Mouse (Mus musculus) megakaryocyte progenitor cell, adult 5-6 weeks (primary cell): ENCODE results near the gene Rab3gap1. TPM values are rescaled to one million over a fixed set of nuclear protein-coding genes. Genes with fewer than 3 reads are reported as not detected.

Experiments used
- ATAC-seq: replicated peaks from 2 replicates; pipeline ENCODE4 v1.8.0; 2016; ENCODE audit warnings: mild to moderate bottlenecking, moderate TSS enrichment, inconsistent platforms; ENCODE audit not compliant: poor library complexity
- total RNA-seq, 2 experiments: library from RNA; stranded (forward) in 1 of 2; stranded (reverse) in 1 of 2; fragments of 157-497, 149-512 nt in 1 of 2; fragments of 200-1000 nt in 1 of 2; gene quantifications; 2 replicates each; pipeline versions ENCODE4 v1.2.3 to v1.2.4; 2015 to 2017

The Rab3gap1 gene
- total RNA-seq (2015) (14.1 and 16.1 TPM in 2 replicates), total RNA-seq (2017) (40.3 and 47.3 TPM in 2 replicates)

DNA sequence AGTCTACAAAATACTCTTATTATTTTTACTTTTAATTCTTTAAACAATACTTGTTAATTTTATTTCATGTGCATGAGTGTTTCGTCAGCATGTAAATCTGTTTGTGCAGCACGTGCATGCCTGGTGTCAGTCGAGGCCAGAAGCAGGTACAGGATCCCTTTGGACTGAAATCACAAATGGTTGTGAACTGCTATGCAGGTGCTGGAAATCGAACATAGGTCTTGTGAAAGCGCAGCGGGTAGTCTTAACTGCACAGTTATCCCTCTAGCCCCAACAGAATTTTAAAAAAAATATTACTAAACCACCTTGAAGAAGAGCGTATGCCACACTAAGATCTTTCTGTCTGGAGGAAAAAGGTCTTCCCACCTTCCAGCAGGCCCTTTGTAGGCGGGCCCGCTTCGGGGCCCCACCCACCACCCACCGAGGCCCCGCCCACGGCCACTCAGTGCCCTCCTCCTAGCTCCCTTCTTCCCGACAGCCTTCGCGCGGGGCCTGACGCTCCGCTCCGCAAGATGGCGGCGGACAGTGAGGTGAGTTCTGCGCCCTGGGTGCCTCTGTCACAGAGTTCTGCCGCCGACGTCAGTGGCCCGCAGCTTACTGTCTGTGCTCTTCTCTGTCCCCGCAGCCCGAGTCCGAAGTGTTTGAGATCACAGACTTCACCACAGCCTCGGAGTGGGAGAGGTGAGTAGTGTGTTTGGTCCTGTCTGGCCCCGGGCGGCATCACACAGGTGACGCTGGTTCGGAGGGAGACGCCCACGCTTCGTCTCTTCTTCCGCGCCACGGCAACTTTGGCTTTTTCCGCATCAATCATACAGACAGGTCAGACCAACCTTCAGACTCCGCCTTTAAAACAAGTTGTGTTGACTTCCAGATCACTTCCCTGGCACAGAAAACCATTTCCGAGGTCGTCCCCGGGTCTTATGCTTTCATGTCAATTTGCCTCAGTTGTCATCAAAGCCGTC is at the start of gene Rab3gap1:
Rab3gap1 (plus strand) TSS at position 474 of the 962 bp plus-strand sequence.
- peak; percentile 100 for ATAC-seq

- ATAC-seq, result peak; percentile 83
These were observed 41.2 kb upstream of the Rab3gap1 start for GRCm38 (mm10) chr1:127827325-127827724.

GRCm38 (mm10) chr1:127830215-127830921 is 38.2 kb upstream of the Rab3gap1 start:
- ATAC-seq, result peak; percentile 78

DNA sequence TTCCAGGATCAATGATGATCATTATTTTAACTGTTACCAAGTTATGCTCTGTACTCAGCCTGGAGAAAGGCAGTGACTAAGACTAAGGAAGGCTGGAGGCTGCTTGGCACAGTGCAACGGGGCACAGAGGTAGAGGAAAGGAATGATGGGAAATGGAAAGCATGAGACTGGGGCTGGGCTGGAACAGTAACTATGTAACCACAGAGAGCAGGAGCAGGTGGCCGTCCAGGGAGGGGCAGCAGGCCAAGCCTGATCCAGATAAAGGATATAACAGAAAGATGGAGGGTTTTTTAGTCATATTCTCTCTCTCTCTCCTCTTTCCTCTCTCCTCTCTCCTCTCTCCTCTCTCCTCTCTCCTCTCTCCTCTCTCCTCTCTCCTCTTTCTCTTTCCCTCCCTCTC is 34.9 kb upstream of the Rab3gap1 start:
- peak; percentile 49 for ATAC-seq

DNA sequence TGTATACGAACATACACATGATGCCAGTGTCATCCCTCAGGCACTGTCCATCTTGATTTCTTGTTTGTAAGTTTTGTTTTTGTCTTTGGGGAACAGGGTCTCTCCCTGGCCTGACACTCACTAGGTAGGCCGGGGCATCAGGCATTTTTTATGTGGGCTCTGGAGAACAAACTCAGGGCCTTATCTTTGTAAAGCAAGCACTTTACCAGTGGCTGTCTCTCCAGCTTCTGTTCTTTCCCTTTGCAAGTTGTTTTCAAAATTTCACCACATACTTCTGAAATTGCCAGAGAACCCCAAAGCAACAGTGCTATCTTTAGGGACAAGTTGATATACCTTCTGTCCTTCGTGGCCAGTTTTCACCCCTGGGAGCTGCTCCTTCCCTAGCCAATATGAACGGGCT is 34.4 kb upstream of the Rab3gap1 start:
- ATAC-seq, result no peak

- ATAC-seq, result peak; percentile 68
These were observed 32.0 kb upstream of the Rab3gap1 start for GRCm38 (mm10) chr1:127836619-127837018.

DNA sequence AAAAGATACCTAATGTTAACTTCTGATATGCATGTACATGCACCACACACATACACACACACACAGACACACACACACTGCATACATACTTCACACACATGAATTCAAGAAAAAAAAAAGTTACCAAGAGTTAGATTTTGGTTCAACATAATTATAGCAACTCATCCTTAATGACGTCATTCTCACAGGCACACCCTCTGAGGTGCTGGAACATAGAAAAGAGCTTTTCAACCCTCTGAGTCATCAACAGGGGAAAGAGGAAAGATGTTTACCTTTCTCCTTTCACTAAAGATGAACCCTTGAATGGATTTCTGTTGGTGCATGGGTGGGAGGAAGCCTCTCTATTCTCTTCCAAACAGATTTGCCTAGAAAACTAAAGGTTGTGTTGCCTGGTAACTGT is 30.0 kb upstream of the Rab3gap1 start:
- ATAC-seq, result no peak

DNA sequence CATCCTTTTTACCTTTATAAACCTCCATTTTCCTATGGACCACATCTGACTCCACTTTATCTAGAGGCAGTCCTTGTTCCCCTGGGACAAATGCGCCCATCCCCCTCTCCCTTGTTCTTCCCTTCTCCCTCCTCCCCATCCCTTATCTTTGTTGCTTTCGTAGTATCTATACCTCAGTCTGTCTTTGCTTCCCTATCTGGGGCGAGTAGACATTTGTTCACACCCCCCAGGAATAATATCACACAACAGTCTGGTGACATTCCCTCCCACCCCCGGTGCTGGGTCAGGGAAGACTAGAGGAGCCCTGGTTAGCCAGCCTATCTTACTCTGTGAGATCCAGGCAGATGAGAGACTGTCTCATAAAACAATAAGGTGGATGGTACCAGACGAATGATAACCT is 23.1 kb upstream of the Rab3gap1 start:
- ATAC-seq, result 0 out of 2 replicates have a peak, but pooled peaks have one; percentile 6

DNA sequence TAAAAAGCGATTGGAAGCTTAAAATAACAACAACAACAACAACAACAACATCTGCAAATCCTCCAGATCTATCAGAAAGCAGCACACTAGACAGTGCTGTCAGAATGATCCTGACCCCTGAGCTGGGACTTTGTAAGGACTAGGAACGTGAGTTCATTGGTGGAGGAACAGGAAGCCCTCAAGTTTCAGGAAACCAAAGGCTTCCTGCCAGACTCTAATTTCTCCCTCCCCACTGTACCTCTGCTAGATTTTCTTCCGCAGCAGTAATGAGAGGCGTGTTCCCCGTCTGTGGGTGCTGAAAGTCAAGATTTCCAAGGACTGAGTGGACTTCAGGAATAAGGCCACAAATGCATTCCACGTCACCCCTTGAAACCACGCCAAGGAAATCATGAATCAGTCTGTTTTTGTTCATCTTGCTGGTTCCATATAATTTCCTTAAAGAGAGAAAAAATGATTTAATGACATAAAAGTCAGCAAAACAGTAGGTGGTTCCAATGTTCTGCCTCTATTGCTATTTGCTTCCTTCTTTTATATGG is 18.4 kb upstream of the Rab3gap1 start:
- peak; percentile 91 for ATAC-seq

DNA sequence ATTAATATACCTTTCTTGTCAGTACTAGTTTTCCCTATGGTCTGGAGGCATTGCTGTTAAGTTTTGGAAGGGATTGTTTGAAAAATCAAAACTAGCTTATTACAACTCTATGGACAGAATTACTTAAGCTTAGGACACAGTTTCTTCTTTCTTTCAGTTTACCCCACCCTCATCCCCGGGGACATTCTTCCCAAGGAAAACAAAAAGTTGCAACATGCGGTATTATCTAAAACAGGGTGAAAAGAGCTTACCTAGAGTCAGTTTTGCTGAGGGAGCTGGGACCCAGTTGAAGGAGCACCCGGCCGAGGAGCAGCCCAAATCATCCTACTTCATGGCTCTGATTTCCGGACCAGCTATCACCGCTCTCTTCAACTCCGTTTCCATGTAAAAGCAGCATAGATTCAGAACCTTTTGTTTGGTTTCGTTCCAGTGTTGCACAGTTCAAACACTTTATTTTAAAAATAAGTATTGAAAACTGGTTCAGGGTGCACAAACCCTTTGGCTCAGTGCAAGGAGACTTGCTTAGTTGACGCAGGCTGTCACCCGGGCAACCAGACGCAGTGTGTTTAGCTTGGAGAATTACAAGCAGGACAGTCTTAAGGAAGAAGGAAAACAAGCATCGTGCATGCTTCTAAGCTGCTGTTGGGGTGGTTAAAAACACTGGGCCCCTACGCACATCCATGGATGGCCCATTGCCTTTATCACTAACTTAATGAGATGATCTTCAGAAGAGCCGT is 13.9 kb upstream of the Rab3gap1 start, which contains the start of gene Map3k19:
Map3k19 (minus strand) TSS at position 546 of the 737 bp plus-strand sequence.
- no peak for ATAC-seq

- no peak for ATAC-seq
These were observed 9.5 kb upstream of the Rab3gap1 start for GRCm38 (mm10) chr1:127858945-127859648.

DNA sequence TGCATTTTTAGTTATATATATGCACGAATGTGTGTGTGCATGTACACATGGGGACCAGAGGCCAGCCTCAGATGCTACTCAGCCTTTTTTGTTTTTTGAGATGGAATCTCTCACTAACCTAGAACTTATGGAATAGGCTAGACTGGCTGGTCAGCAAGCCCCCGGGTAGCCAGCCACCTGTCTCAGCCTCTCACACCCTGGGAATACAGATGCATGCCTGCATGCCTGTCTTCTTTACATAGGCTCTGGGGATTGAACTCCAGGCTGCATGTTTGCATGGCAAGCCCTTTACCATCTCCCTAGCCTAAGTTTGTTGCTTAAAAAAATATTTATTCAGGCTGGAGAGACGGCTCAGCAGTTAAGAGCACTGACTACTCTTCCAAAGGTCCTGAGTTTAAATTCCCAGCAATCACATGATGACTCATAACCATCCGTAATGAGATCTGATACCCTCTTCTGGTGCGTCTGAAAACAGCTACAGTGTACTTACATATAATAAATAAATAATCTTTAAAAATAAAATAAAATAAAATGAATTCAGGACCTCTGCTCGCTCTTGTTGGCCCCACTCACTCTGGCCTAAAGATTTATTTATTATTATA is 8.7 kb upstream of the Rab3gap1 start:
- ATAC-seq, result no peak

- no peak for ATAC-seq
These were observed 8.1 kb upstream of the Rab3gap1 start for GRCm38 (mm10) chr1:127860492-127860891.

- no peak for ATAC-seq
These were observed 6.7 kb upstream of the Rab3gap1 start for GRCm38 (mm10) chr1:127861900-127862299.

GRCm38 (mm10) chr1:127863806-127864205 is 4.8 kb upstream of the Rab3gap1 start:
- ATAC-seq, result no peak

DNA sequence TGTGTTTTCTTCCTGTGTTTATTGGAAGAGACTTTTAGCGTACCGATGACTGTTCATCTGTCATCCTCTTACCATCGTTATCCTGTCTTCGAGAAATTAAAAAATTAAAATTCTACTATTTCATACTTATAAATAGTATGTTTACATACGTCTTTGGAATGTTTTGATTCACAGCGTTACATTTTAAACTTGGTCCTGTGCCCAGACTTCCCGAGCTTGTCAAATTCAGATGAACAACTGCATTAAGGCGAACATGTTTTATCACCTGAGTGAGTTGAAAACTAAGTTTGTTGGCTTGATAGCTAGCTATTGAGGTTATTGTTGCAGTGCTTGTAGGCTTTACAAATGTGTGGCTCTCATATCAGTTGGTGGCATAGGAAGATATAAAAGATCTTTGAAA is 703 bp downstream of the Rab3gap1 start:
- no peak for ATAC-seq

DNA sequence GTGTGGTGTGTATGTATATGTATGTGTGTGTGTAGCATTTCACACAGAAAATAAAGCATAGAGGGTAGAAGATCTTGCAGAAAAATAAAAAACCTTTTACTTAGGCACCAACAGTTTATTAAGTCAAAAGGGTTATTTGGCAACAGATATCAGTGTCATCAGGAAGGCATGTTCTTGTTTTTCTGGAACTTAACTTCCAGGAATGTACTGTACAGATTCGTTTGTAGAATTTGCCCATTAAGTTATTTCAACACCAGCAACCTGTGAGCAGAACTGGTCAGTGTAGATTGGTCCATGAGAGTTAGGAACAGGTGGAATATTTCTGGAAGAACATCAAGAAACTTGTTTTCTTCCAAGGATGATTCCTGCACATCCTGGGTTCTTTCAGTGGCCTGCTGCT is 30.8 kb downstream of the Rab3gap1 start:
- ATAC-seq, result no peak

GRCm38 (mm10) chr1:127904774-127905385 is 36.3 kb downstream of the Rab3gap1 start:
- no peak for ATAC-seq

DNA sequence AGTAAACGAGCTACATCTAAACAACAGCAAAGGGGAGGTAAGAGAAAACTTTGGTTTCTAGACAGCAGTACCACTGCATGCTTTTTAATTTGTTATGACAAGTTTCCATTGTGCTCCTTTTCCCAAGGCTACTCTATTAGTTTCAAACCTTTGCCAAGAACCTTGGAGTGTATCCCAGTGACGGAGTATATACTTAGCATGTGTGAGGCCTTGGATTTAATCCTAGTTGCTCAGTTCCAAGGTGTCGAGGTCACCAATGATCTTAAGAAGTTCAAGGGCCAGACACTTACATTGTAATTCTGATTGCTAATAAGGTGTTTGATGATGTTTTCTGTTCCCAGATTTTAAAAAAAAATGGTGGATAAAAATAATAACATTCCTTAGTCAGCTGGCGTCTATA is 44.5 kb downstream of the Rab3gap1 start:
- no peak for ATAC-seq
